Mouse (Mus musculus) stomach, embryonic 14.5 days (tissue): ENCODE results near the gene Fkbp2. TPM values are rescaled to one million over a fixed set of nuclear protein-coding genes. Genes with fewer than 3 reads are reported as not detected.

Experiments
- ATAC-seq: fragments of 200-750 bp; cut with Nextera tagmentation; 2 replicates; pipeline ENCODE4 v1.8.0; 2017; ENCODE audit warnings: low read depth, moderate TSS enrichment; ENCODE audit not compliant: insufficient number of reproducible peaks, insufficient read depth, low FRiP score
- H3K27ac ChIP-seq: fragments of 300-500 bp; sonication (generic); 2 replicates; pipeline ENCODE4 v1.5.1; 2014; ENCODE audit warnings: mild to moderate bottlenecking, low read length, moderate library complexity, mixed read lengths
- H3K27me3 ChIP-seq: fragments of 300-500 bp; sonication (generic); 2 replicates; pipeline ENCODE4 v1.6.1; 2014; ENCODE audit warnings: low read length, control low read depth, mixed read lengths; ENCODE audit not compliant: control insufficient read depth, insufficient read depth
- H3K36me3 ChIP-seq: fragments of 300-500 bp; sonication (generic); 2 replicates; pipeline ENCODE4 v1.6.1; 2014; ENCODE audit warnings: mild to moderate bottlenecking, control low read depth, low read length, moderate library complexity, mixed read lengths; ENCODE audit not compliant: control insufficient read depth, insufficient read depth
- H3K4me1 ChIP-seq: fragments of 300-500 bp; sonication (generic); 2 replicates; pipeline ENCODE4 v1.6.1; 2014; ENCODE audit warnings: low read length, control low read depth, mixed read lengths; ENCODE audit not compliant: control insufficient read depth, insufficient read depth
- H3K4me2 ChIP-seq: fragments of 300-500 bp; sonication (generic); replicated peaks from 2 replicates; pipeline ENCODE4 v1.6.1; 2014; ENCODE audit warnings: low read depth, low read length, control low read depth
- H3K4me3 ChIP-seq: fragments of 300-500 bp; sonication (generic); 2 replicates; pipeline ENCODE4 v1.5.1; 2014; ENCODE audit warnings: low read depth, low read length, control low read depth
- H3K9ac ChIP-seq: fragments of 300-500 bp; sonication (generic); replicated peaks from 2 replicates; pipeline ENCODE4 v1.6.1; 2014; ENCODE audit warnings: low read depth, mild to moderate bottlenecking, control low read depth, low read length, moderate library complexity, mixed read lengths
- H3K9me3 ChIP-seq: fragments of 300-500 bp; sonication (generic); 2 replicates; pipeline ENCODE4 v1.6.1; 2016; ENCODE audit warnings: low read depth, low read length, control low read depth; ENCODE audit not compliant: control insufficient read depth
- WGBS: fragments of 180-500 bp; shearing (Covaris S2); extraction: QIAGEN DNeasy Blood & Tissue Kit; methylation state at CpG from one replicate; pipeline ENCODE4 v1.1.7; 2014; 5-methylcytosine and 5-hydroxymethylcytosine counted together
- polyA plus RNA-seq: library from polyadenylated mRNA; unstranded; fragments of >200 nt; fragmentation: Nextera tagmentation; extraction: Ambion mirVana; gene quantifications from 2 replicates; pipeline ENCODE4 v1.2.1, GENCODE M21; 2014

The Fkbp2 gene
- polyA plus RNA-seq, 1 experiment from 2014 or later: 94.1 TPM

GRCm38 (mm10) chr19:6985951-6986708, 5.8 kb upstream of the Fkbp2 start:
- peaks cover 23% of the 10 kb centered on the region; the same call in 1 of the 2 replicates for H3K36me3 ChIP-seq
- H3K9ac ChIP-seq: peak overlapping the region; percentile 87; the same call in 1 of the 2 replicates
- WGBS: 78% methylated on average over 10 of the region's 10 CpGs
- H3K4me2 ChIP-seq: peak overlapping the region; percentile 89
- ATAC-seq: no peak
- H3K9me3 ChIP-seq: no peaks in the 10 kb centered on the region
- peak overlapping the region; percentile 80 for H3K4me3 ChIP-seq
- H3K4me1 ChIP-seq: peaks cover 18% of the 10 kb centered on the region
- no peaks in the 10 kb centered on the region for H3K27me3 ChIP-seq
- no peak overlapping the region; the same call in 1 of the 2 replicates for H3K27ac ChIP-seq

GRCm38 (mm10) chr19:6985300-6985699, 5.0 kb upstream of the Fkbp2 start:
- WGBS: 87% methylated on average over 19 of the region's 19 CpGs
- no peak overlapping the region for H3K9ac ChIP-seq
- no peak for ATAC-seq
- H3K27me3 ChIP-seq: no peaks in the 10 kb centered on the region
- H3K4me2 ChIP-seq: no peak overlapping the region
- H3K9me3 ChIP-seq: no peaks in the 10 kb centered on the region
- no peak overlapping the region for H3K27ac ChIP-seq
- no peak overlapping the region for H3K4me3 ChIP-seq
- H3K4me1 ChIP-seq: peaks cover 20% of the 10 kb centered on the region
- H3K36me3 ChIP-seq: peaks cover 23% of the 10 kb centered on the region; the same call in 1 of the 2 replicates

GRCm38 (mm10) chr19:6983621-6984020, 3.3 kb upstream of the Fkbp2 start:
- H3K9me3 ChIP-seq: no peaks in the 10 kb centered on the region
- H3K27ac ChIP-seq: no peak overlapping the region
- peaks cover 28% of the 10 kb centered on the region for H3K4me1 ChIP-seq
- H3K27me3 ChIP-seq: no peaks in the 10 kb centered on the region
- no peak overlapping the region for H3K9ac ChIP-seq
- H3K4me2 ChIP-seq: no peak overlapping the region
- H3K4me3 ChIP-seq: no peak overlapping the region
- no peak for ATAC-seq
- peaks cover 23% of the 10 kb centered on the region; the same call in 1 of the 2 replicates for H3K36me3 ChIP-seq
- 94% methylated on average over 5 of the region's 5 CpGs for WGBS

GRCm38 (mm10) chr19:6981465-6981864, 1.2 kb upstream of the Fkbp2 start:
- ATAC-seq: no peak
- Histone ChIP-seq H3K9ac (no peak overlapping the region), H3K4me1 (peaks cover 26% of the 10 kb centered on the region), H3K27me3 (no peaks in the 10 kb centered on the region), H3K4me3 (0 out of 2 replicates have a peak overlapping the region, but pooled peaks have one; percentile 67), H3K27ac (no peak overlapping the region), H3K36me3 (peaks cover 36% of the 10 kb centered on the region), H3K9me3 (no peaks in the 10 kb centered on the region), H3K4me2 (peak overlapping the region; percentile 76; the same call in 1 of the 2 replicates)
- WGBS: 89% methylated on average over 4 of the region's 4 CpGs

GRCm38 (mm10) chr19:6979486-6980380, 568 bp downstream of the Fkbp2 start:
- Histone ChIP-seq H3K4me1 (peaks cover 30% of the 10 kb centered on the region), H3K4me2 (peak overlapping the region; percentile 76), H3K27ac (peak overlapping the region; percentile 82), H3K4me3 (peak overlapping the region; percentile 67), H3K36me3 (peaks cover 28% of the 10 kb centered on the region), H3K9ac (peak overlapping the region; percentile 60), H3K27me3 (no peaks in the 10 kb centered on the region), H3K9me3 (no peaks in the 10 kb centered on the region)
- under 1% methylated on average over 58 of the region's 59 CpGs for WGBS
- ATAC-seq: peak; percentile 89

GRCm38 (mm10) chr19:6979001-6979479, 1.3 kb downstream of the Fkbp2 start:
- peak overlapping the region; percentile 67 for H3K4me3 ChIP-seq
- H3K4me2 ChIP-seq: peak overlapping the region; percentile 76
- H3K9ac ChIP-seq: peak overlapping the region; percentile 60
- H3K9me3 ChIP-seq: no peaks in the 10 kb centered on the region
- peak overlapping the region; percentile 66 for H3K27ac ChIP-seq
- H3K4me1 ChIP-seq: peaks cover 30% of the 10 kb centered on the region
- H3K27me3 ChIP-seq: no peaks in the 10 kb centered on the region
- 8% methylated on average over 11 of the region's 11 CpGs for WGBS
- peaks cover 27% of the 10 kb centered on the region for H3K36me3 ChIP-seq
- ATAC-seq: no peak

GRCm38 (mm10) chr19:6978639-6978974, 1.7 kb downstream of the Fkbp2 start:
- H3K4me1 ChIP-seq: peaks cover 34% of the 10 kb centered on the region
- peaks cover 23% of the 10 kb centered on the region for H3K36me3 ChIP-seq
- H3K4me2 ChIP-seq: peak overlapping the region; percentile 76
- H3K27me3 ChIP-seq: no peaks in the 10 kb centered on the region
- peak overlapping the region; percentile 41 for H3K27ac ChIP-seq
- no peaks in the 10 kb centered on the region for H3K9me3 ChIP-seq
- 29% methylated on average over 3 of the region's 3 CpGs for WGBS
- no peak for ATAC-seq
- H3K9ac ChIP-seq: peak overlapping the region; percentile 60; the same call in 1 of the 2 replicates
- peak overlapping the region; percentile 67 for H3K4me3 ChIP-seq
